Mouse (Mus musculus): ENCODE data around the gene Slc25a10.

GRCm38 (mm10) chr11:120454965-120455364, 36.7 kb upstream of the Slc25a10 start:
- TF ChIP-seq GATA1 (IDR thresholded peaks at IDR 0.05; ENCODE audit: borderline replicate concordance, low read length) (no peak), FLI1 (IDR thresholded peaks at IDR 0.05; ENCODE audit: low read length) (no peak)
